Mouse (Mus musculus) stomach, adult 2 months (tissue): Measurements from ENCODE around the gene Gsg1l2. TPM values are rescaled to one million over a fixed set of nuclear protein-coding genes. Genes with fewer than 3 reads are reported as not detected.

Source experiments
- polyA plus RNA-seq: library from polyadenylated mRNA; depleted of rRNA; stranded (reverse); fragments of >200 nt; gene quantifications from 2 replicates; pipeline ENCODE4 v1.2.3, GENCODE M21; 2012; rRNA removed

Gsg1l2 gene
- not detected in 2 replicates for polyA plus RNA-seq

GRCm38 (mm10) chr11:67774379-67774778 is at the start of gene Gsg1l2:
Gsg1l2 (plus strand) TSS chr11:67774608.

GRCm38 (mm10) chr11:67771053-67771452 is 3.4 kb upstream of the Gsg1l2 start, which contains the start of gene Glp2r:
Glp2r (minus strand) TSS chr11:67771153.

GRCm38 (mm10) chr11:67797931-67798330 is 23.5 kb downstream of the Gsg1l2 start, which contains the start of gene Dhrs7c:
Dhrs7c (plus strand) TSS chr11:67798187.

Other genes starting within 250 kb of the Gsg1l2 start
- 0.08 TPM in 1 of 2 replicates, not detected in the other for gene Rcvrn, start 79.3 kb upstream of the Gsg1l2 start, polyA plus RNA-seq
- gene Glp2r, start 3.5 kb upstream of the Gsg1l2 start, polyA plus RNA-seq, result 0.26 and 0.29 TPM in 2 replicates
- gene Dhrs7c, start 23.6 kb downstream of the Gsg1l2 start, polyA plus RNA-seq, result 0.19 and 0.68 TPM in 2 replicates
- gene Usp43, start 147.5 kb downstream of the Gsg1l2 start, polyA plus RNA-seq, result 3.7 and 5.2 TPM in 2 replicates
- not detected in 2 replicates for gene Cfap52, start 191.0 kb downstream of the Gsg1l2 start, polyA plus RNA-seq
- 0.77 and 1.2 TPM in 2 replicates for gene Stx8, start 191.6 kb downstream of the Gsg1l2 start, polyA plus RNA-seq